Mouse (Mus musculus) limb, embryonic 10.5 days (tissue): Measurements from ENCODE around the gene Rrp9. TPM values are rescaled to one million over a fixed set of nuclear protein-coding genes. Genes with fewer than 3 reads are reported as not detected.

Source experiments
- DNase-seq: peaks from one replicate; pipeline ENCODE4 v3.0.0-alpha.2; 2017; ENCODE audit warnings: low spot score
- H3K27ac ChIP-seq: fragments of 300-500 bp; sonication (generic); 2 replicates; pipeline ENCODE4 v1.5.1; 2016; ENCODE audit warnings: mild to moderate bottlenecking
- H3K27me3 ChIP-seq: fragments of 300-500 bp; sonication (generic); 2 replicates; pipeline ENCODE4 v1.6.1; 2016; ENCODE audit warnings: low read depth, mild to moderate bottlenecking; ENCODE audit not compliant: poor library complexity, severe bottlenecking
- H3K36me3 ChIP-seq: fragments of 300-500 bp; sonication (generic); 2 replicates; pipeline ENCODE4 v1.6.1; 2016; ENCODE audit warnings: mild to moderate bottlenecking, moderate library complexity
- H3K4me1 ChIP-seq: fragments of 300-500 bp; sonication (generic); 2 replicates; pipeline ENCODE4 v1.6.1; 2016
- H3K4me3 ChIP-seq: fragments of 300-500 bp; sonication (generic); 2 replicates; pipeline ENCODE4 v1.5.1; 2016; ENCODE audit warnings: mild to moderate bottlenecking, moderate library complexity
- H3K9me3 ChIP-seq: fragments of 300-500 bp; sonication (generic); replicated peaks from 2 replicates; pipeline ENCODE4 v1.6.1; 2016; ENCODE audit warnings: mild to moderate bottlenecking
- WGBS: fragments of 180-500 bp; shearing (Covaris S2); methylation state at CpG from one replicate; pipeline ENCODE4 v1.1.7; 2016; 5-methylcytosine and 5-hydroxymethylcytosine counted together
- polyA plus RNA-seq: library from polyadenylated mRNA; unstranded; fragments of >200 nt; fragmentation: Nextera tagmentation; extraction: Ambion mirVana; gene quantifications from 2 replicates; pipeline ENCODE4 v1.2.1, GENCODE M21; 2016

The Rrp9 gene
- polyA plus RNA-seq, 1 experiment from 2014 or later = 81.6 TPM

DNA sequence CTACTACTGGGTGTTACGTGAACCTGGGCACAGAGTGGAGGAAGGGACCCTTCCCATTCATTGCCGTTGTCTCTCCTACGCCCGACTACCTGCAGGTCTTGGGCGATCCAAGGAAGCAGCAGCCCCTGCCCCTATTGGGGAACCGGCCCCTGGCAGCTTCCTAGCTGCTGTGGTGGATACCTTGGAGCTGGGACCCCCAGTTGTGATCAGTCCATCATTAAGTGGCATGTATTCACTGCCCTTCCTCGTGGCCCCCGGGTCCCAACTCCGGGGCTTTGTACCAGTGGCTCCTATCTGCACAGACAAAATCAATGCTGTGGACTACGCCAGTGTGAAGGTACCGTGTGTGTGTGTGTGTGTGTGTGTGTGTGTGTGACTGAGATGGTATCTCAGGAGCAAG is 24.5 kb upstream of the Rrp9 start:
- Histone ChIP-seq H3K9me3 (no peaks in the 10 kb centered on the region), H3K4me1 (peaks cover 90% of the 10 kb centered on the region), H3K4me3 (peak overlapping the region; percentile 90), H3K27me3 (no peaks in the 10 kb centered on the region), H3K27ac (peak overlapping the region; percentile 94), H3K36me3 (peaks cover 8% of the 10 kb centered on the region)
- no peak for DNase-seq
- 69% methylated on average over 11 of the region's 11 CpGs for WGBS

DNA sequence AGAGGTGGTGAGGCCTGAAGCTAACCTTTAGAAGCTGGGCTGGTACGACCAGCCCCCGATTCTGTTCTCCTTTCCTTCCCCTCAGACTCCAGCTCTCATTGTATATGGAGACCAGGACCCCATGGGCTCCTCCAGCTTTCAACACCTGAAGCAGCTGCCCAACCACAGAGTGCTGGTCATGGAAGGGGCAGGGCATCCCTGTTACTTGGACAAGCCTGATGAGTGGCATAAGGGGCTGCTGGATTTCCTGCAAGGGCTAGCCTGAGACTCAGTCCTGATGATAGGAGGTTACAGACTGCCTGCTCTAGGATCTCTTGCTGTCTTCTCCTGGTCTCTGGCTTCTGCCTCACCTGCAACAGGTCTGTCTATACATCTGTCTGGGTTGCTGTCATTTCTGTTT is 23.9 kb upstream of the Rrp9 start:
- Histone ChIP-seq H3K9me3 (no peaks in the 10 kb centered on the region), H3K4me3 (peak overlapping the region; percentile 90), H3K4me1 (peaks cover 93% of the 10 kb centered on the region), H3K27ac (peak overlapping the region; percentile 94), H3K27me3 (no peaks in the 10 kb centered on the region), H3K36me3 (peaks cover 14% of the 10 kb centered on the region)
- 41% methylated on average over 2 of the region's 2 CpGs for WGBS
- no peak for DNase-seq

DNA sequence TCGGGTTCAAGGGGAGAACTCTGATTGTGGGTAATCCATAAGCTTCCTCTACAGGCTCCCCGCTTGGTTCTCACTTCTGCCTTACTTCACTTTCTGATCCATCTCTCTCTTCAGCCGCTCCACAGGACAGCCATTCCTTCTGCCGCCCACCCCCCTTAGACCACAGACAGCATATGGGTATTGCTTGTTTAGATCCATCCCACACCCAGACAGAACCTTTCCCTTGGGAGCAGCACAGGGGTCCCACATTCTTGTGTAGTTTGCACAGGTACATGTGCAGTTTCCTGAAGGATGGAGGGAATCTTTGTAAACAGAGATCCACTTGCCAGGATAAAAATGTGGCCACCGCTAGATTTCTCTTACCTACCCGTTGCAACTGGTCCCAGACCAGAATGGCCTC is 23.4 kb upstream of the Rrp9 start:
- 22% methylated on average over 6 of the region's 6 CpGs for WGBS
- peak overlapping the region; percentile 94 for H3K27ac ChIP-seq
- peaks cover 93% of the 10 kb centered on the region for H3K4me1 ChIP-seq
- H3K9me3 ChIP-seq = no peaks in the 10 kb centered on the region
- DNase-seq = no peak
- no peaks in the 10 kb centered on the region for H3K27me3 ChIP-seq
- H3K36me3 ChIP-seq = peaks cover 19% of the 10 kb centered on the region
- peak overlapping the region; percentile 90 for H3K4me3 ChIP-seq

DNA sequence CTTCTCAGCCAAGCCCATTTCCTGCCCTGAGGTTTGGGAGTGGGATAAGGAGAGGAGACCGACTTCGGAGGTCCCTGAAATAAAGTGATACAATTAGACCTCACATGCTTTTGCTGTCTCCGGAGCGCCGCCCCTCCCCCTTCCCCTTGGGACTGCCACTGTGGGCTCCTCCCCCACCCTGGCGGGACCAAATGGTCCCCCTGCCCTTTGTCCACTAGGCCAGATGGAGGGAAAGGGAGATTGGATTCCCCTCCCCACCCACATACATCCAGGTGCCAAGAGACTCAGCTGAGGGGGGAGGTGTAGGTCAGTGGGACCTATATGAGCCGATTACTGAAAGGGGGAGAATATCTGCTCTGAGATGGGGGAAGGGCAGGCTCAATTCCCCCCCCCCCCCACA is 22.9 kb upstream of the Rrp9 start:
- peak overlapping the region; percentile 90 for H3K4me3 ChIP-seq
- WGBS = 0% methylated on average over 7 of the region's 7 CpGs
- H3K27me3 ChIP-seq = no peaks in the 10 kb centered on the region
- peak overlapping the region; percentile 94 for H3K27ac ChIP-seq
- peak; percentile 80 for DNase-seq
- no peaks in the 10 kb centered on the region for H3K9me3 ChIP-seq
- H3K36me3 ChIP-seq = peaks cover 23% of the 10 kb centered on the region
- H3K4me1 ChIP-seq = peaks cover 93% of the 10 kb centered on the region

DNA sequence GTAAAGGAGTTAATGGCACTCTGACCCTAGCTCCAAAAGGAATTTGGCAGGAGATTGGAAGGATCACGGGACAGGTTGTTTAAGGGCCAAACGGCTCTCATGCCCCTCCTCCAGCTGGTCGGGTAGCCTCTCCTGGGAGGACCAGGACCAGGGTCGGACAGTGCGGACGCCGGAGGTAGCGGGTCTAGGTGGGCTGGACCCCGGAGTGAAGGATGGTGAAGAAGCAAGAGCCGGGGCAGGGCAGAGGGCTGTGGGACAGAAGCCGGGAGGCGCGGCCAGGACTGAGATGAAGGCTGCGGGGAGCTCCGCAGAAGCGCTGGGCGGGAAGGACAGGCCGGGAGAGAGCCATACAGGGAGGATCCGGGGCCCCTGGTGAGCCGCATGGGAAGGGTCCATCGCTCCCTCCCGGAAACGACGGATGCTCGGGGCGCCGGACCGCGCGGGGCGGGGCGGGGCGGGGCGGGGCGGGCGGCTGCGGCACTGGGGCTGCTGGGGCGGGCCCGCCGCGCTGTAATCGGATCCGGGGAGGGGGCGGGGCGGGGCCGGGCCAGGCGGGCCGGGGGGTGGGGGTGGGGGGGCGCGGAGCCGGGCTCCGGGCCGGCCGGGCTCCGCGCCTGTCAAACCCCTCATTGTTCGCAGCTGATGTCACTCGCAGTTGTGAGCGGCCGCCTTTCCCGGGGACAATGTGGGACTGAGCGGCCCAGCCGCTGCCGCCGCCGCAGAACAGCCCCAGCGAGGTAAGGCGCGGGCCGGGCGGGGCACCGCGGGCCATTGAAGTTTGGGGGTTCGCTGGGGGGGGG is 22.3 kb upstream of the Rrp9 start, which contains the start of gene Pcbp4:
Gene Pcbp4, plus strand, starts transcription at position 21 of the 800 bp plus-strand sequence.
- 1% methylated on average over 69 of the region's 74 CpGs for WGBS
- peaks cover 93% of the 10 kb centered on the region for H3K4me1 ChIP-seq
- DNase-seq = peak; percentile 92

DNA sequence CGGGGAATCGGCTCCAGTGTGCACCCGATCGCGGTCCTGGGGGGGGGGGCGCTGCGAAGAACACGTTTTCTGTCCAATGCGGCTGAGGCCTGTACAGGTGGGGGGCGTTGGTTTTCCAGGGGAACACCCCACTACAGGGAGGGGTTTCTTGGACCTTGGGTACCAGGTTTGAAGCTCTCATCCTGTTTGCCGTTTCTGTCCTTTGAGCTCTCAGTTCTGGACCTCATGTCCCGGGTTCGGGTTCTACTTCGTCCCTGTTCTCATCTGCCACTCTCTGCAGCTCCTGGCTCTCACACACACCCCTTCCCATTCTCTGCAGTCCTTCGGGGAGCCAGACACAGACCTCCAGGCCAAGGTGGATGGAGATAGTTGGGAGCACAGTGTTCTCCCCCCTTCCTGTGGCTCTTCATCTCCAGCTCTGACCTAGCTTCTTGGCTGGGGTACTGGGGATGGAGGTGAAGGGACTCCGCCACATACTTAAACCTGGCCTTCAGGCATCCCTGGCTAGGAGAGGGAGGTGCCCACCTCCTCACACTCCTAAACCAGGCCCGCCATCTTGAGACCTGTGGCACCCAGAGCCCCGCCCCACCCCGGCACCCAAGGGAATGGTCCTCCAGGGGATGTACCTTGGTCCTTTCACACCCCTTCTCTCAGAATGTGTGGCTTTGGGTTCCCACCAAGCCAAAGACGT is 21.5 kb upstream of the Rrp9 start:
- DNase-seq = peak; percentile 67

More for the DNA sequence above, 22.3 kb upstream of the Rrp9 start, which contains the start of gene Pcbp4:
- Histone ChIP-seq H3K9me3 (no peaks in the 10 kb centered on the region), H3K4me3 (peak within 1 kb of the TSS; percentile 90), H3K36me3 (peaks cover 30% of the 10 kb centered on the region), H3K27ac (peak within 1 kb of the TSS; percentile 94), H3K27me3 (no peaks in the 10 kb centered on the region)

DNA sequence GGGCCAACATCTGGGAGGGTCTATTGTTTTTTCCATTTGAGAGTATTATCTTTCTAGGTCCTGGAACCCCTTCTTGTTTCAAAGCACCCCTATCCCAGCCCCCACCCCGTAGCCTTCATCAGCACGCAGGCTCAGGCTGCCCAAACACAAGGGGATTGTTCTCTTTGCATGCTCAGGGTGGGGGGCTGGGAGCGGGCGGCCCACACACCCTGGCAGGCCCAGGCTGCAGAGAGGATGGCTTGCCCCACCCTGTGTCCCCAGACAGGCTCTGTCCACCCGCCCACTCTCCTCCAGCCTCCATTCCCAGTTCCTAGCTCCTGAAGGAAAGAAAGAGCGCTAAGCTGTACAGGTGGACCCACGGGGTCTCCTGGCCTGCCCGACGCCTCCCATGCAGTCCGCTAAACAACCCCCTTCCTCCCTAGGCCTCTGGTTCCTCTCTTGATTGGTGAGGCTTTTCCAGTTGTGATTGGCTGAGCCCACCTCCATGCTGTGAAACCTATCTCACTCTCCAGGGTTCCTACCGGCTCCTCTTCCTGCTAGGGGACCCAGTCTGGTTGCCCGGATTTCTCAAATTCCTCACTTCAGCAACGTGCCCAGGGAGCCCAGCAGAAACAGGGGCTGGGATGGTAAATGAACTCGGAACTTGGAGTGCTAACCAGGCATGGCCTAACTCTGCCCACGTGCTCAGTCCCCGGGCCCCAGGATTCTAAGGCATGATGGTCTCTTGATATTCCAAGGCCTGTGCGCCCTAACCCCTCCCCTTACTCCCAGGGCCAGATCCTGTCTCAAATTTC is 20.7 kb upstream of the Rrp9 start:
- Histone ChIP-seq H3K4me3 (peak overlapping the region; percentile 90), H3K36me3 (peaks cover 43% of the 10 kb centered on the region), H3K4me1 (peaks cover 93% of the 10 kb centered on the region), H3K9me3 (no peaks in the 10 kb centered on the region), H3K27me3 (no peaks in the 10 kb centered on the region), H3K27ac (peak overlapping the region; percentile 94)
- peak; percentile 72 for DNase-seq
- under 1% methylated on average over 17 of the region's 17 CpGs for WGBS

More for the DNA sequence above, 21.5 kb upstream of the Rrp9 start:
- H3K4me3 ChIP-seq = peak overlapping the region; percentile 90
- 0% methylated on average over 18 of the region's 20 CpGs for WGBS
- H3K27ac ChIP-seq = peak overlapping the region; percentile 94
- H3K27me3 ChIP-seq = no peaks in the 10 kb centered on the region
- H3K36me3 ChIP-seq = peaks cover 37% of the 10 kb centered on the region
- H3K9me3 ChIP-seq = no peaks in the 10 kb centered on the region
- H3K4me1 ChIP-seq = peaks cover 93% of the 10 kb centered on the region

DNA sequence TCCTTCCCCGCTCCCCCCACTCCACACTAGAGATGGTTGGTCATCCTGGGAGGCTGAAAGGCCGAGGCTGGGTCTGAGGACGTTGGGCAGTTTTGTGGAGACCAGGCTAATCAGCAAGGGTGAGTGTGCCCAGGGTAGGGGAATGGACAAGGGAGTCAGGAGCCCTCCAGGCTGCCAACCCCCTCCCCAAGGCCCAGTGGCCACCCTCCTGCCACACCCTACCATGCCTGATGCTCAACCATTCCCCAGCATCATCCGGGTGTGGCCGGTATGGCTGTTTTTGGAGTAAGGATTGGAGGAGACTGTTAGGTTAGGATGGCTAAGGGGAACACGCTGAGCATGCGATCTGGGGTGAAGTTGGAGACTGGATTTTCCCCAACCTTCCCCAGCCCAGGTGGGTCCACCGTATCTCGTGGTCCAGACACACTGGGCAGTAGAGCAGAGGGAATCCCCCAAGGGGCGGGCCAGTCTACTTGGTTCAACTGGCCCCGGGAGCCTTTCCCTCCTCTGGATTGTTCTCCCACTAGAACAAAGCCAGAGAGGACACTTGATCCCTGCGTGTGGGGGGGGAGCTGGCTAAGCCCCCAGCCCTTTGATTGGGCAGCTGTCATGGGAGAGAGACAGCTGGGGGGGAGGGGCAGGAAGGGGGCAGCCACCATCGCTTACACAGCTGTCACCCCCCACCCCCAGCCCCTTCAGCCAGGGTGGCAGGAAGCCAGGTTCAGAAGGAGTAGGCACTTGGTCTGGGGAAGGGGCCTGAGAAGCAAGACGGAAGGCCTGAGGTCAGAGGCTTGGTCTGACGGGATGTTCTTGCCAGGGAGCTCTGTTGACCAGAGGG is 19.2 kb upstream of the Rrp9 start:
- H3K4me1 ChIP-seq = peaks cover 90% of the 10 kb centered on the region
- H3K27ac ChIP-seq = peak overlapping the region; percentile 94
- H3K36me3 ChIP-seq = peaks cover 58% of the 10 kb centered on the region
- 37% methylated on average over 15 of the region's 15 CpGs for WGBS
- no peaks in the 10 kb centered on the region for H3K9me3 ChIP-seq
- H3K27me3 ChIP-seq = no peaks in the 10 kb centered on the region
- DNase-seq = peak; percentile 63
- H3K4me3 ChIP-seq = peak overlapping the region; percentile 90

DNA sequence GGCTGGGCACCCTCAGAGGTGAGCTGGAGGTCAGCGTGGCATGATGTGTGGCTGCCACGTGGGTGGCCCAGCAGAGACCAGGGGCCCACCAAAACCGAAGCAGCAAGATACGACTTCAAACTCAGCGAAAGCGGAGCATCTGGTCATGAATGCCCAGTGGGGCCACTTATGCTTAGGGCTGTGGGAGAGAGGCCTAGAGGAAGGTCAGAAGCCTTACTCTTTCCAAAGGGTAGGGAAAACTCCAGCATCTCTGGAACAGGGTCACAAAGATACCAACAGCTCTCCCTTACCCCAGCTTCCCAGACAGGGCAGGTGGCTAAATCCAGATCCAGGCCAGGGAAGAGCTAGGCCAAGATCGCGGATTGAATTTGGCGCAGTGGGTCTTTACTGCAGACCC is 18.6 kb upstream of the Rrp9 start:
- WGBS = 40% methylated on average over 9 of the region's 9 CpGs
- H3K9me3 ChIP-seq = no peaks in the 10 kb centered on the region
- peak overlapping the region; percentile 90 for H3K4me3 ChIP-seq
- peaks cover 64% of the 10 kb centered on the region for H3K36me3 ChIP-seq
- H3K4me1 ChIP-seq = peaks cover 86% of the 10 kb centered on the region
- H3K27ac ChIP-seq = peak overlapping the region; percentile 94
- DNase-seq = no peak
- no peaks in the 10 kb centered on the region for H3K27me3 ChIP-seq

DNA sequence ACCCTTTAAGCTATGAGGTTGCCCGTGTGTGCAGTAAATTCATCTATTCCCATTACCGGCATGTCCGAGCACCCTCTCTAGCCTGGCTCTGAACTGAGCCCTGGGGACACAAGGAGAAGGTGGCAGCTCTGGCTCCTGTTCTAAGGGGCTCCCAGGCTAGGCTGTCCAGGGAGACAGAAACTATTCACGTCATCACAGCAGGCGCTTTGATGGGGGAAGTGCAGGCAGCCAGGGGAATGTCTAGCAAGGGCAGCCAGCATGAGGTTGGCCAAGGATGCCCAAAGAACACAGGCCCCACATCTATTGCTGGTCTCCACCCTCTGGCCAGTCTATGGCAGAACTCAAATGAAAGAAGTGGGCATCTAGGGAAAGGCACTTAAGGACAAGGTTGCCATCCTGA is 17.8 kb upstream of the Rrp9 start:
- H3K36me3 ChIP-seq = peaks cover 71% of the 10 kb centered on the region
- 75% methylated on average over 5 of the region's 5 CpGs for whole genome bisulfite sequencing
- peaks cover 79% of the 10 kb centered on the region for H3K4me1 ChIP-seq

DNA sequence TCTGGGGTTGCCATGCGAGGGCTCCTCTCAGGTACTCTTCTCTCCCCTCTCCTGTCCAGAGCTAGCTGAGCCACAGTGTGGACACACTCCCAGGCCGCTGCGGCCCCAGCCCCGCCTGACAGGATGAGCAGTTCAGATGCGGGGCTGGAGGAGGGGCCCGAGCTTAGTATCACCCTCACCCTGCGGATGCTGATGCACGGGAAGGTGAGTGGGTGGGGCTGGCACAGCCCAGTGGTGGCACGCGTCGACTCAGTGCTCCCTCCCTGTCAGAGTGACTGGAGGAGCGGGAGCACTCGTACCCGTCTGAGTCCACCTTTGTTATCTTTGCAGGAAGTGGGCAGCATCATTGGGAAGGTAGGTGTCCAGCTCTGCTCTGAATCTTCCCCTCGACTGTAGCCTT is 15.8 kb upstream of the Rrp9 start:
- peaks cover 84% of the 10 kb centered on the region for H3K4me1 ChIP-seq
- H3K27ac ChIP-seq = no peak overlapping the region; the same call in 1 of the 2 replicates
- H3K9me3 ChIP-seq = no peaks in the 10 kb centered on the region
- DNase-seq = no peak
- H3K36me3 ChIP-seq = peaks cover 92% of the 10 kb centered on the region
- 85% methylated on average over 15 of the region's 15 CpGs for WGBS
- no peak overlapping the region for H3K4me3 ChIP-seq
- H3K27me3 ChIP-seq = peaks cover 13% of the 10 kb centered on the region

More for the DNA sequence above, 17.8 kb upstream of the Rrp9 start:
- peak overlapping the region; percentile 8; the same call in 1 of the 2 replicates for H3K4me3 ChIP-seq
- peak overlapping the region; percentile 94; the same call in 1 of the 2 replicates for H3K27ac ChIP-seq
- H3K9me3 ChIP-seq = no peaks in the 10 kb centered on the region
- peaks cover under 1% of the 10 kb centered on the region; the same call in 1 of the 2 replicates for H3K27me3 ChIP-seq
- no peak for DNase-seq
